Mouse (Mus musculus): Measurements from ENCODE around the gene Ap1b1.
A peak's percentile ranks its signal among the peaks of the same experiment; 100 is the strongest.

The Ap1b1 gene

GRCm38 (mm10) chr11:4986695-4987486 is at the start of gene Ap1b1:
TSS of gene Ap1b1 (plus strand) at chr11:4986824.
- TF ChIP-seq NANOG (IDR thresholded peaks at IDR 0.05; ENCODE audit: borderline replicate concordance, low read length) (no peak), CTCF (conservative IDR thresholded peaks at IDR 0.05; ENCODE audit: low read length) (no peak), POU5F1 (IDR thresholded peaks at IDR 0.05; ENCODE audit: borderline replicate concordance, low read length) (no peak)

GRCm38 (mm10) chr11:4946530-4946929 is 40.1 kb upstream of the Ap1b1 start:
- Histone ChIP-seq H3K9me3 (ENCODE audit: low read length) (peaks cover 11% of the 10 kb centered on the region), H3K4me3 (replicated peaks; ENCODE audit: low read length) (peak overlapping the region; percentile 91), H3K36me3 (ENCODE audit: insufficient read depth, low read length) (peaks cover 45% of the 10 kb centered on the region), H3K27me3 (ENCODE audit: insufficient read depth, low read length) (peaks cover 65% of the 10 kb centered on the region), H3K4me1 (replicated peaks; ENCODE audit: low read depth, low read length) (peaks cover 33% of the 10 kb centered on the region)
- TF ChIP-seq POU5F1 (IDR thresholded peaks at IDR 0.05; ENCODE audit: borderline replicate concordance, low read length) = no peak
- no peak for TF ChIP-seq NANOG (IDR thresholded peaks at IDR 0.05; ENCODE audit: borderline replicate concordance, low read length)
- no peak for TF ChIP-seq CTCF (conservative IDR thresholded peaks at IDR 0.05; ENCODE audit: low read length)

More at GRCm38 (mm10) chr11:4986695-4987486, at the start of gene Ap1b1:
- Histone ChIP-seq H3K4me1 (replicated peaks; ENCODE audit: low read depth, low read length) (peaks cover 17% of the 10 kb centered on the region), H3K9me3 (ENCODE audit: low read length) (no peaks in the 10 kb centered on the region), H3K36me3 (ENCODE audit: insufficient read depth, low read length) (peaks cover 37% of the 10 kb centered on the region), H3K4me3 (replicated peaks; ENCODE audit: low read length) (peak within 1 kb of the TSS; percentile 87), H3K27me3 (ENCODE audit: insufficient read depth, low read length) (no peaks in the 10 kb centered on the region)

- TF ChIP-seq NANOG (IDR thresholded peaks at IDR 0.05; ENCODE audit: borderline replicate concordance, low read length) = no peak
- no peak for TF ChIP-seq POU5F1 (IDR thresholded peaks at IDR 0.05; ENCODE audit: borderline replicate concordance, low read length)
- TF ChIP-seq CTCF (conservative IDR thresholded peaks at IDR 0.05; ENCODE audit: low read length) = no peak; the same call in 1 of the 2 replicates
- Histone ChIP-seq H3K4me1 (replicated peaks; ENCODE audit: low read depth, low read length) (peaks cover 33% of the 10 kb centered on the region), H3K36me3 (ENCODE audit: insufficient read depth, low read length) (peaks cover 38% of the 10 kb centered on the region), H3K27me3 (ENCODE audit: insufficient read depth, low read length) (peaks cover 72% of the 10 kb centered on the region), H3K4me3 (replicated peaks; ENCODE audit: low read length) (peak overlapping the region; percentile 91), H3K9me3 (ENCODE audit: low read length) (peaks cover 11% of the 10 kb centered on the region)
These were observed 39.4 kb upstream of the Ap1b1 start for GRCm38 (mm10) chr11:4946947-4947812.

- Histone ChIP-seq H3K4me1 (replicated peaks; ENCODE audit: low read depth, low read length) (peaks cover 33% of the 10 kb centered on the region), H3K9me3 (ENCODE audit: low read length) (peaks cover 11% of the 10 kb centered on the region), H3K4me3 (replicated peaks; ENCODE audit: low read length) (peak within 1 kb of the TSS; percentile 91), H3K27me3 (ENCODE audit: insufficient read depth, low read length) (peaks cover 78% of the 10 kb centered on the region), H3K36me3 (ENCODE audit: insufficient read depth, low read length) (peaks cover 32% of the 10 kb centered on the region)
- TF ChIP-seq POU5F1 (IDR thresholded peaks at IDR 0.05; ENCODE audit: borderline replicate concordance, low read length) (no peak), CTCF (conservative IDR thresholded peaks at IDR 0.05; ENCODE audit: low read length) (no peak), NANOG (IDR thresholded peaks at IDR 0.05; ENCODE audit: borderline replicate concordance, low read length) (no peak)
These were observed 38.8 kb upstream of the Ap1b1 start, which contains the start of gene Nefh for GRCm38 (mm10) chr11:4947813-4948174. TSS of gene Nefh (minus strand) at chr11:4948064.

- peaks cover 84% of the 10 kb centered on the region for H3K27me3 ChIP-seq (ENCODE audit: insufficient read depth, low read length)
- peaks cover 22% of the 10 kb centered on the region for H3K36me3 ChIP-seq (ENCODE audit: insufficient read depth, low read length)
- H3K4me1 ChIP-seq (replicated peaks; ENCODE audit: low read depth, low read length) = peaks cover 42% of the 10 kb centered on the region
- TF ChIP-seq CTCF (conservative IDR thresholded peaks at IDR 0.05; ENCODE audit: low read length) (no peak), POU5F1 (IDR thresholded peaks at IDR 0.05; ENCODE audit: borderline replicate concordance, low read length) (no peak), NANOG (IDR thresholded peaks at IDR 0.05; ENCODE audit: borderline replicate concordance, low read length) (no peak)
- peaks cover 11% of the 10 kb centered on the region for H3K9me3 ChIP-seq (ENCODE audit: low read length)
- 0 out of 2 replicates have a peak overlapping the region, but pooled peaks have one; percentile 91 for H3K4me3 ChIP-seq (replicated peaks; ENCODE audit: low read length)
These were observed 37.8 kb upstream of the Ap1b1 start for GRCm38 (mm10) chr11:4948792-4949191.

- H3K9me3 ChIP-seq (ENCODE audit: low read length) = peaks cover 11% of the 10 kb centered on the region
- H3K4me3 ChIP-seq (replicated peaks; ENCODE audit: low read length) = no peak overlapping the region
- peaks cover 16% of the 10 kb centered on the region for H3K36me3 ChIP-seq (ENCODE audit: insufficient read depth, low read length)
- H3K4me1 ChIP-seq (replicated peaks; ENCODE audit: low read depth, low read length) = peaks cover 47% of the 10 kb centered on the region
- TF ChIP-seq NANOG (IDR thresholded peaks at IDR 0.05; ENCODE audit: borderline replicate concordance, low read length) (no peak), CTCF (conservative IDR thresholded peaks at IDR 0.05; ENCODE audit: low read length) (no peak), POU5F1 (IDR thresholded peaks at IDR 0.05; ENCODE audit: borderline replicate concordance, low read length) (no peak)
- peaks cover 89% of the 10 kb centered on the region for H3K27me3 ChIP-seq (ENCODE audit: insufficient read depth, low read length)
These were observed 37.2 kb upstream of the Ap1b1 start for GRCm38 (mm10) chr11:4949256-4950044.

GRCm38 (mm10) chr11:4953401-4953800 is 33.2 kb upstream of the Ap1b1 start:
- no peak for TF ChIP-seq POU5F1 (IDR thresholded peaks at IDR 0.05; ENCODE audit: borderline replicate concordance, low read length)
- no peak for TF ChIP-seq NANOG (IDR thresholded peaks at IDR 0.05; ENCODE audit: borderline replicate concordance, low read length)
- TF ChIP-seq CTCF (conservative IDR thresholded peaks at IDR 0.05; ENCODE audit: low read length) = no peak
- Histone ChIP-seq H3K4me1 (replicated peaks; ENCODE audit: low read depth, low read length) (peaks cover 30% of the 10 kb centered on the region), H3K27me3 (ENCODE audit: insufficient read depth, low read length) (peaks cover 81% of the 10 kb centered on the region), H3K4me3 (replicated peaks; ENCODE audit: low read length) (peak overlapping the region; percentile 60), H3K36me3 (ENCODE audit: insufficient read depth, low read length) (no peaks in the 10 kb centered on the region), H3K9me3 (ENCODE audit: low read length) (peaks cover 7% of the 10 kb centered on the region)
